Mouse (Mus musculus) cerebellum, postnatal 25 days (tissue): Measurements from ENCODE around the gene Ifi206.

Source experiments
- DNase-seq, 2 experiments: peaks; one replicate each; pipeline ENCODE4 v3.0.0; 2021; ENCODE audit warnings: mixed read lengths in 2 of 2

Ifi206 gene

DNA sequence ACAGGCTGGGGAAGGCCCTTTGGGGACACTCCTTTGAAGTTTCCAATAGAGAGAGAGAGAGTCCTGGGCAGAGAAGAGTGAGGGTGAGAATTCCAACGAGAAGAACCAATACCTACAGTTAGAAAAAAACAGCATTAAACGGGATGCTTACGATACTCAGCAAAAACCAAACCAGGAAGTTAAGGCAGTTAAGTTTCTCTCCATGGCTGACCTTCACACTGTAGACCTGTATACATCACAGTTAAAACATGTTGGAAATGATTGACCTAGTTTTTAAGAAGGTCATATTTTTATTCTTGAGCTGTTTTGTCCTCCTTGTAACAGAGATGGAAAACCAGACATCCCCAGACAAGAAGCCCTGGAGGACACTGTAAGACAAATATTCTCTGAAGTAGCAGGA lies 72.3 kb downstream of the Ifi206 start:
- no peak for DNase-seq
